In genomic region chr11:74650576-74651100, GRCm38 (mm10) we compare ENCODE assay signal across 8 mouse cellular contexts. TPM values are rescaled to one million over a fixed set of nuclear protein-coding genes. Genes with fewer than 3 reads are reported as not detected.
DNase-seq lines count a peak whose midpoint lies in the region; ATAC-seq and TF ChIP-seq lines count a peak whose summit lies in the region.

No protein-coding gene starts in this region.

- ATAC-seq in lung, embryonic 16.5 days (ENCODE audit: low read depth): no peak
- ATAC-seq in limb, embryonic 12.5 days (ENCODE audit: insufficient number of reproducible peaks, insufficient read depth, low FRiP score, low TSS enrichment, low read depth): no peak

- H3K4me1 ChIP-seq in lung, embryonic 16.5 days (replicated peaks; ENCODE audit: control insufficient read depth, insufficient read depth, low read length): peaks cover 24% of the 10 kb centered on the region
- peaks cover 35% of the 10 kb centered on the region for H3K4me1 ChIP-seq in limb, embryonic 12.5 days (replicated peaks)
- H3K4me1 ChIP-seq in small intestine, adult 2 months (ENCODE audit: control insufficient read depth, insufficient read depth, insufficient read length, low read length): peaks cover 26% of the 10 kb centered on the region

- H3K9me3 ChIP-seq in lung, embryonic 16.5 days (ENCODE audit: control insufficient read depth, low read length): no peaks in the 10 kb centered on the region
- no peaks in the 10 kb centered on the region for H3K9me3 ChIP-seq in limb, embryonic 12.5 days

- TF ChIP-seq CTCF in small intestine, adult 2 months (IDR thresholded peaks at IDR 0.05; ENCODE audit: extremely low read depth, insufficient read length, insufficient replicate concordance, low read depth, low read length): no peak

- H3K4me2 ChIP-seq in lung, embryonic 16.5 days (ENCODE audit: low read depth, low read length): peak overlapping the region; percentile 78
- peak overlapping the region; percentile 90 for H3K4me2 ChIP-seq in limb, embryonic 12.5 days

- no peak for TF ChIP-seq POLR2A in small intestine, adult 2 months (IDR thresholded peaks at IDR 0.05; ENCODE audit: low read depth, low read length)

- peak overlapping the region; percentile 86 for H3K9ac ChIP-seq in lung, embryonic 16.5 days (ENCODE audit: low read length)
- H3K9ac ChIP-seq in limb, embryonic 12.5 days (replicated peaks): peak overlapping the region; percentile 83; the same call in 1 of the 2 replicates

- no peaks in the 10 kb centered on the region for H3K36me3 ChIP-seq in lung, embryonic 16.5 days (ENCODE audit: control insufficient read depth, insufficient read depth, low read length)
- 0 out of 2 replicates have a peak, but pooled peaks cover 4% of the 10 kb centered on the region for H3K36me3 ChIP-seq in limb, embryonic 12.5 days
- 0 out of 2 replicates have a peak, but pooled peaks cover 2% of the 10 kb centered on the region for H3K36me3 ChIP-seq in small intestine, adult 2 months (ENCODE audit: control insufficient read depth, insufficient read depth, low read length)

- no peaks in the 10 kb centered on the region for H3K27me3 ChIP-seq in lung, embryonic 16.5 days (ENCODE audit: control insufficient read depth, insufficient read depth, low read depth, low read length)
- H3K27me3 ChIP-seq in limb, embryonic 12.5 days: no peaks in the 10 kb centered on the region
- H3K27me3 ChIP-seq in small intestine, adult 2 months (ENCODE audit: control insufficient read depth, insufficient read depth, low read length): no peaks in the 10 kb centered on the region

- DNase-seq in adrenal gland, adult (ENCODE audit: inconsistent age in 2 of 2, low spot score in 1 of 2): peak; percentile 67 to 85
- no peak for DNase-seq in adrenal gland, postnatal 10 days
- no peak for DNase-seq in lung, postnatal 36 days
- DNase-seq in thymus, postnatal 14 days: no peak
- DNase-seq in left cerebral cortex, postnatal 36 days (ENCODE audit: low spot score in 2 of 2): no peak

- peak overlapping the region; percentile 95 for H3K4me3 ChIP-seq in lung, embryonic 16.5 days (ENCODE audit: low read length)
- H3K4me3 ChIP-seq in limb, embryonic 12.5 days (replicated peaks): peak overlapping the region; percentile 97
- peak overlapping the region; percentile 85 for H3K4me3 ChIP-seq in small intestine, adult 2 months (ENCODE audit: low read depth, low read length)

- 39% methylated on average over 4 of the region's 4 CpGs for WGBS in lung, embryonic 16.5 days
- WGBS in limb, embryonic 12.5 days: 66% methylated on average over 4 of the region's 4 CpGs
- 18% methylated on average over 4 of the region's 4 CpGs for WGBS in small intestine, adult 2 months

- intact Hi-C loops in left cerebral cortex, postnatal 36 days (cut with DNase I): loop anchor here (5.0 kb wide), 1 partner anchor 72 kb away; the partner anchor contains the start of gene Pafah1b1

- H3K27ac ChIP-seq in lung, embryonic 16.5 days (ENCODE audit: low read length): peak overlapping the region; percentile 28; the same call in 1 of the 2 replicates
- H3K27ac ChIP-seq in limb, embryonic 12.5 days: no peak overlapping the region
- peak overlapping the region; percentile 31 for H3K27ac ChIP-seq in small intestine, adult 2 months (ENCODE audit: insufficient read depth, low read depth, low read length)

RNA-seq across cellular contexts. Expression of gene Cluh, which starts 1.3 kb away (rescaled TPM):
- total RNA-seq in adrenal gland, postnatal 10 days (2021): 100 to 1,000 TPM; 252 to 291 TPM
- 17.7 and 18.9 TPM in 2 replicates for polyA plus RNA-seq in lung, embryonic 16.5 days (2015; fragmentation: Nextera tagmentation; extraction: Ambion mirVana)
- 22.5 and 25.7 TPM in 2 replicates for polyA plus RNA-seq in limb, embryonic 12.5 days (2016; fragmentation: Nextera tagmentation; extraction: Ambion mirVana)
- polyA plus RNA-seq in small intestine, adult 2 months (2012; rRNA removed): 34.2 and 49.0 TPM in 2 replicates
- 10 to 100 TPM; 64.4 to 64.7 TPM for total RNA-seq in left cerebral cortex, postnatal 36 days (2021)

RNA-seq across cellular contexts. Expression of gene Ccdc92b, which starts 31.2 kb away (rescaled TPM):
- 1 to 10 TPM; 2.3 to 4.0 TPM for total RNA-seq in adrenal gland, postnatal 10 days (2021)
- 0.33 and 0.53 TPM in 2 replicates for polyA plus RNA-seq in lung, embryonic 16.5 days (2015; fragmentation: Nextera tagmentation; extraction: Ambion mirVana)
- 0.58 and 0.84 TPM in 2 replicates for polyA plus RNA-seq in limb, embryonic 12.5 days (2016; fragmentation: Nextera tagmentation; extraction: Ambion mirVana)
- 0.42 and 0.77 TPM in 2 replicates for polyA plus RNA-seq in small intestine, adult 2 months (2012; rRNA removed)
- total RNA-seq in left cerebral cortex, postnatal 36 days (2021): 10 to 100 TPM; 28.5 to 31.2 TPM

RNA-seq across cellular contexts. Expression of gene Rap1gap2, which starts 39.9 kb away (rescaled TPM):
- total RNA-seq in adrenal gland, postnatal 10 days (2021): 10 to 100 TPM; 10.8 to 13.2 TPM
- polyA plus RNA-seq in lung, embryonic 16.5 days (2015; fragmentation: Nextera tagmentation; extraction: Ambion mirVana): 1.2 and 1.5 TPM in 2 replicates
- 1.1 TPM in 2 replicates for polyA plus RNA-seq in limb, embryonic 12.5 days (2016; fragmentation: Nextera tagmentation; extraction: Ambion mirVana)
- 10.5 and 18.4 TPM in 2 replicates for polyA plus RNA-seq in small intestine, adult 2 months (2012; rRNA removed)
- 100 to 1,000 TPM; 179 to 210 TPM for total RNA-seq in left cerebral cortex, postnatal 36 days (2021)

Comparison
In these comparisons a context has a peak if more than half of its experiments do, and no peak if none do; other contexts are left out.
1. DNase-seq: peak in adrenal gland, adult (2 of 2); none in adrenal gland, postnatal 10 days (single experiment), lung, postnatal 36 days (single experiment), thymus, postnatal 14 days (single experiment) and left cerebral cortex, postnatal 36 days (0 of 2).
2. Peak in every context shown above with its lines, with median percentiles within 50 percentile points of each other: H3K4me3 ChIP-seq.